Mouse (Mus musculus): ENCODE measurements around the gene Cd300ld3. TPM values are rescaled to one million over a fixed set of nuclear protein-coding genes. Genes with fewer than 3 reads are reported as not detected.
"Not testable (repeated sequence)": the region's sequence is repeated elsewhere in the genome, so short reads cannot be mapped to it uniquely, and the experiment has no call there.

The Cd300ld3 gene
- polyA plus RNA-seq, 1 experiment from 2014 or later = not detected

DNA sequence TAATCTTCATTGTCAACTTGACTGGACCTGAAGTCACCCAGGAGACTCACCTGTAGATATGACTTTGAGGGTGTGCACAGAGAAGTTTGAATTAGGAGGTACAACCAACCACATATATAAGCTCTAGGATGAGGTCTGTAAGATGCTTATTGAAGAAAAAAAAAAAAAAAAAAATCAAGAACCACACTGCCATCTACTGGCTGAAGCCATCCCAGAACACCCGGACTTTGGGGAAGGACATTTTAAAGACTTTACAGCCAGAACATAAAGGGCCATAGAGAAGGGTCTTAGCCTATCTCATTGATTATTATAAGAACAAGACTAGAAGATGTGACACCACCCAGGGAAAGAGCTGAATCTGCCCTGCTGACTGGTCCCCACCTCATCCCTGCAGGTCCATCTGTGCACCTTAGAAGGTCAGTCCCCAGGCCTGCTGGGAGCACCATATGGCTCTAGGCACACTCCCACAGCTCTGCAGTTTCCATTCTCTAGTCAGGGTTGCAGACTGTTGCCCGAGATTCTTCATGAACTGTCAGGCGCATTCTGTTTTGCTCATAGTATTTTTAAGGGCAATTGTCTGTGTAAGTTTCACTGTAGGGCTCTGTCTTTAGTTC, 1.2 kb upstream of the Cd300ld3 start:
- Histone ChIP-seq H3K9ac (no peak overlapping the region), H3K4me1 (replicated peaks) (no peaks in the 10 kb centered on the region), H3K4me2 (no peak overlapping the region), H3K27ac (no peak overlapping the region), H3K27me3 (peaks cover 21% of the 10 kb centered on the region), H3K36me3 (no peaks in the 10 kb centered on the region), H3K4me3 (no peak overlapping the region), H3K9me3 (no peaks in the 10 kb centered on the region)
- ATAC-seq (ENCODE audit: low FRiP score) = no peak
- 46% methylated on average over 3 of the region's 3 CpGs for WGBS

DNA sequence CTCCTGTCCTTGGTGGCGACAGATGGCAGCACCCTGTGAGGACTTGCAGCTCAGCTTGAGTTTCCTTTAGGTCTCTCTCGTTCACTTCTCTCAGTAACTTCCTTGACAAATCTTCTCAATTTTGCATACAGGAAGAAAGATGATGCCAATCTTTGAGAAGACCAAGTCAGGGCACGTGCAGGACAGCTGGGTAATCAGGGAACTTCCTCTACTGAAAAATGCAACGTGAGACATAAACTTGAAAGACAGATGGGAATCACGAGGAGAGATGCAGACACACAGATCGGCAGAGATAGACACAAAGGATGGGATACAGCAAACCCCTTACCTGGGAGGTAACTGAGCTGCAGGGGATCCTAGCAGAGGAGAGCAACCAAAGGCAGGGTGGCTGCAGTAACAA, 10.5 kb downstream of the Cd300ld3 start, which contains the start of gene Cd300ld5:
Gene Cd300ld5 (minus strand): TSS at position 101 of the 400 bp plus-strand sequence.
- H3K4me3 ChIP-seq; ATAC-seq (ENCODE audit: low FRiP score); H3K9ac ChIP-seq; H3K9me3 ChIP-seq; H3K4me2 ChIP-seq; H3K36me3 ChIP-seq; H3K4me1 ChIP-seq (replicated peaks); H3K27ac ChIP-seq; H3K27me3 ChIP-seq: not testable (repeated sequence)
- WGBS = no CpG with 5 or more reads among the region's 6 CpGs

DNA sequence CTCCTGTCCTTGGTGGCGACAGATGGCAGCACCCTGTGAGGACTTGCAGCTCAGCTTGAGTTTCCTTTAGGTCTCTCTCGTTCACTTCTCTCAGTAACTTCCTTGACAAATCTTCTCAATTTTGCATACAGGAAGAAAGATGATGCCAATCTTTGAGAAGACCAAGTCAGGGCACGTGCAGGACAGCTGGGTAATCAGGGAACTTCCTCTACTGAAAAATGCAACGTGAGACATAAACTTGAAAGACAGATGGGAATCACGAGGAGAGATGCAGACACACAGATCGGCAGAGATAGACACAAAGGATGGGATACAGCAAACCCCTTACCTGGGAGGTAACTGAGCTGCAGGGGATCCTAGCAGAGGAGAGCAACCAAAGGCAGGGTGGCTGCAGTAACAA, 21.3 kb downstream of the Cd300ld3 start, which contains the start of gene Cd300ld4:
Gene Cd300ld4 (minus strand): TSS at position 101 of the 400 bp plus-strand sequence.
- not testable (repeated sequence) for ATAC-seq (ENCODE audit: low FRiP score); H3K4me1 ChIP-seq (replicated peaks)
- WGBS = no CpG with 5 or more reads among the region's 6 CpGs

DNA sequence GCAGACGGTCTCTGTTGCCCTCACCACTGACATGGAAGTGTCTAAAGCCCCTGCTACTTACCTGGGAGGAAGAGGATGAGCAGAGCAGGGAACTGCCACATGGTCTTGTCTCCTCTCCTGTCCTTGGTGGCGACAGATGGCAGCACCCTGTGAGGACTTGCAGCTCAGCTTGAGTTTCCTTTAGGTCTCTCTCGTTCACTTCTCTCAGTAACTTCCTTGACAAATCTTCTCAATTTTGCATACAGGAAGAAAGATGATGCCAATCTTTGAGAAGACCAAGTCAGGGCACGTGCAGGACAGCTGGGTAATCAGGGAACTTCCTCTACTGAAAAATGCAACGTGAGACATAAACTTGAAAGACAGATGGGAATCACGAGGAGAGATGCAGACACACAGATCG, 32.1 kb downstream of the Cd300ld3 start, which contains the start of gene Cd300ld2:
Gene Cd300ld2 (minus strand): TSS at position 101 of the 400 bp plus-strand sequence.
- not testable (repeated sequence) for H3K9ac ChIP-seq; H3K4me1 ChIP-seq (replicated peaks); H3K36me3 ChIP-seq; H3K4me2 ChIP-seq; H3K4me3 ChIP-seq; H3K27ac ChIP-seq; ATAC-seq (ENCODE audit: low FRiP score); H3K27me3 ChIP-seq; H3K9me3 ChIP-seq
- WGBS = no CpG with 5 or more reads among the region's 7 CpGs

More for the DNA sequence above, 21.3 kb downstream of the Cd300ld3 start, which contains the start of gene Cd300ld4:
- not testable (repeated sequence) for H3K27ac ChIP-seq, H3K9ac ChIP-seq, H3K36me3 ChIP-seq, H3K27me3 ChIP-seq, H3K9me3 ChIP-seq, H3K4me2 ChIP-seq, H3K4me3 ChIP-seq

DNA sequence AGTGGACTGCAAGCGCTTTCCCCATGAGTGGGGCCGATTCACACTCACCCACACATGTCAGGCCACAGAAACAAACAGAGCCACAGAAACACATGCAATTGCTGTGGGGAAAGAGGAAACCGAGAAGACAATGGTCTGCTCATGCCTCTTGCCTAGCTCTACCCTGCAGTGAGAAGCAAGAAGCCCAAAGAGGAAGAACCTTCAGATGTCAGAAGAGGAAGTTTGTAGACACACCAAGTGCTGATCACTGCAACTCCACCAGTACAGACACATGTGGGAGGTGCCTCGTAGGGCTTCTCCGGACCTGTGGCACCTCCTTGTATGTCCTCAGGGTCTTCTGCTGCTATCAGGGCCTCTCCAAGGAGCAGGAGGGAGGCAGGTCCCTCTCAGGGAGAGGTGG, 44.1 kb downstream of the Cd300ld3 start:
- H3K9me3 ChIP-seq = no peaks in the 10 kb centered on the region

DNA sequence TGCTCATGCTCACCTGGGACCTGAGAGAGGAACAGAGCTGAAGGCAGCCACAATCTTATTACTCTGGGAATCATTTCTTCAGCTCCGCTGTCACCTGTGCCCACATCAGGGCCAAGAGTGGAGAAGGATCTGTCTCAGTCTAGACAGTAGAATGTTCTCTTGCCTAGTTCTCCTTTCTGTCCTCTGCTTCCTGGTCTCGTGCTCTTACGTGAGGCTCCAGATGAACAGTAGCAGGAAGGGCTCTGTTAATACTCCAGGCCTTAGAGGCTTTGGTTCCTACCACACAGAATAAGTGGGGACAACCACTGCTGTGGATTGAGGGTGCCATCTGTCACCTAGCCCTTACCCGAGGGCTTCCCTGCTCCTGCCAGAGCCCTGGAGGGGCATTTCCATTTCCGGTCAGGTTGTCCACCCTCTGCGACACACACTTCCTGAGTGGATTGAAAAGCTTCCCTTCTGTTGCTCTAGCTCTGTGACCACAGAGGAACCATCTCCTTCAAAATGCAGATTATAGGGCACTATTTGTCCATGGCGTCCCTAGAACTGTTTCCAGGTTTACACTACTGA, 46.7 kb downstream of the Cd300ld3 start, which contains the start of gene Cd300c2:
Gene Cd300c2 (minus strand): TSS at position 407 of the 567 bp plus-strand sequence.
- WGBS = 88% methylated on average over 7 of the region's 7 CpGs
- H3K9ac ChIP-seq = no peak within 1 kb of the TSS
- 0 out of 2 replicates have a peak, but pooled peaks cover 3% of the 10 kb centered on the region for H3K27me3 ChIP-seq
- H3K27ac ChIP-seq = no peak within 1 kb of the TSS
- H3K4me1 ChIP-seq (replicated peaks) = no peaks in the 10 kb centered on the region
- H3K4me3 ChIP-seq = no peak within 1 kb of the TSS
- H3K4me2 ChIP-seq = no peak within 1 kb of the TSS
- no peak for ATAC-seq (ENCODE audit: low FRiP score)
- H3K9me3 ChIP-seq = no peaks in the 10 kb centered on the region
- H3K36me3 ChIP-seq = no peaks in the 10 kb centered on the region

More for the DNA sequence above, 44.1 kb downstream of the Cd300ld3 start:
- H3K36me3 ChIP-seq = no peaks in the 10 kb centered on the region
- no peak overlapping the region for H3K4me3 ChIP-seq
- 0 out of 2 replicates have a peak, but pooled peaks cover 3% of the 10 kb centered on the region for H3K27me3 ChIP-seq
- 94% methylated on average over 5 of the region's 5 CpGs for WGBS
- H3K27ac ChIP-seq = no peak overlapping the region
- H3K9ac ChIP-seq = no peak overlapping the region
- ATAC-seq (ENCODE audit: low FRiP score) = no peak
- H3K4me2 ChIP-seq = no peak overlapping the region
- no peaks in the 10 kb centered on the region for H3K4me1 ChIP-seq (replicated peaks)

Other genes starting within 250 kb of the Cd300ld3 start
- gene Gpr142, start 249.5 kb downstream of the Cd300ld3 start, polyA plus RNA-seq (2015; fragmentation: Nextera tagmentation; extraction: Ambion mirVana) = not detected in 2 replicates
- 9.9 and 11.9 TPM in 2 replicates for gene Gprc5c, start 197.3 kb downstream of the Cd300ld3 start, polyA plus RNA-seq (2015; fragmentation: Nextera tagmentation; extraction: Ambion mirVana)
- gene Cd300a, start 158.4 kb downstream of the Cd300ld3 start, polyA plus RNA-seq (2015; fragmentation: Nextera tagmentation; extraction: Ambion mirVana) = 0.69 and 1.2 TPM in 2 replicates
- not detected in 2 replicates for gene Cd300lb, start 114.0 kb downstream of the Cd300ld3 start, polyA plus RNA-seq (2015; fragmentation: Nextera tagmentation; extraction: Ambion mirVana)
- gene Cd300c, start 79.3 kb downstream of the Cd300ld3 start, polyA plus RNA-seq (2015; fragmentation: Nextera tagmentation; extraction: Ambion mirVana) = not detected in 2 replicates
- gene Cd300ld, start 58.5 kb downstream of the Cd300ld3 start, polyA plus RNA-seq (2015; fragmentation: Nextera tagmentation; extraction: Ambion mirVana) = 0.06 TPM in 1 of 2 replicates, not detected in the other
- 0.96 and 2.0 TPM in 2 replicates for gene Cd300c2, start 46.5 kb downstream of the Cd300ld3 start, polyA plus RNA-seq (2015; fragmentation: Nextera tagmentation; extraction: Ambion mirVana)
- gene Cd300ld2, start 32.2 kb downstream of the Cd300ld3 start, polyA plus RNA-seq (2015; fragmentation: Nextera tagmentation; extraction: Ambion mirVana) = not detected in 2 replicates
- not detected in 2 replicates for gene Cd300ld4, start 21.4 kb downstream of the Cd300ld3 start, polyA plus RNA-seq (2015; fragmentation: Nextera tagmentation; extraction: Ambion mirVana)
- gene Cd300ld5, start 10.6 kb downstream of the Cd300ld3 start, polyA plus RNA-seq (2015; fragmentation: Nextera tagmentation; extraction: Ambion mirVana) = not detected in 2 replicates
- gene Cd300e, start 13.8 kb upstream of the Cd300ld3 start, polyA plus RNA-seq (2015; fragmentation: Nextera tagmentation; extraction: Ambion mirVana) = not detected in 2 replicates
- 0.99 and 1.4 TPM in 2 replicates for gene Rab37, start 43.0 kb upstream of the Cd300ld3 start, polyA plus RNA-seq (2015; fragmentation: Nextera tagmentation; extraction: Ambion mirVana)
- gene Cd300lf, start 85.6 kb upstream of the Cd300ld3 start, polyA plus RNA-seq (2015; fragmentation: Nextera tagmentation; extraction: Ambion mirVana) = 0.12 and 0.27 TPM in 2 replicates
- gene Slc9a3r1, start 114.9 kb upstream of the Cd300ld3 start, polyA plus RNA-seq (2015; fragmentation: Nextera tagmentation; extraction: Ambion mirVana) = 42.2 and 55.2 TPM in 2 replicates
- 11.2 and 12.1 TPM in 2 replicates for gene Tmem104, start 139.1 kb upstream of the Cd300ld3 start, polyA plus RNA-seq (2015; fragmentation: Nextera tagmentation; extraction: Ambion mirVana)
- gene Nat9, start 139.4 kb upstream of the Cd300ld3 start, polyA plus RNA-seq (2015; fragmentation: Nextera tagmentation; extraction: Ambion mirVana) = 21.5 and 22.0 TPM in 2 replicates
- gene Grin2c, start 218.8 kb upstream of the Cd300ld3 start, polyA plus RNA-seq (2015; fragmentation: Nextera tagmentation; extraction: Ambion mirVana) = 0.22 TPM in 2 replicates
- 18.1 and 20.8 TPM in 2 replicates for gene Fdxr, start 228.6 kb upstream of the Cd300ld3 start, polyA plus RNA-seq (2015; fragmentation: Nextera tagmentation; extraction: Ambion mirVana)
- 0.73 and 0.79 TPM in 2 replicates for gene Fads6, start 249.3 kb upstream of the Cd300ld3 start, polyA plus RNA-seq (2015; fragmentation: Nextera tagmentation; extraction: Ambion mirVana)